Mouse (Mus musculus) urinary bladder, postnatal 4 days (tissue): ENCODE results near the gene P2rx1.
A peak's percentile ranks its signal among the peaks of the same experiment; 100 is the strongest.

Experiments
- DNase-seq, 2 experiments: peaks; one replicate each; pipeline ENCODE4 v3.0.0; 2021 to 2022; ENCODE audit warnings: low spot score in 2 of 2

The P2rx1 gene

DNA sequence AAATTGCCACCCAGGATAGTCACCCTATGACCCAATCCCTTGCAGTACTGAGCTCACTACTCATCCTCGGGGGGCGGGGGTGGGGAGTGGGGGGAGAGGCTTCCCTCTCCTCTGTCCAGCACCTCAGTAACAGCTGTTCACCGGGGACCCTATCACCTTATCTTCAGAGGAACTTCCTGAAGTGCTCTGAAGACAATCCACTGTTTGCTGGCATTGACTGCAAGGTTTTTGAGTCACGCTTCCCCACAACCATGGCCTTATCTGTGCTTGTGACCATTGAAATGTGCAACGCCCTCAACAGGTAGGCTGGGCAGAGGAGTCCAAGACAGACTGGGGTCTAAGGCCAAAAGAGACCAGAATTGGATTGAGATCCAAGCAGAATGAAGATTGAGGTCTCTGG lies 11.1 kb upstream of the P2rx1 start:
- DNase-seq, result no peak

DNA sequence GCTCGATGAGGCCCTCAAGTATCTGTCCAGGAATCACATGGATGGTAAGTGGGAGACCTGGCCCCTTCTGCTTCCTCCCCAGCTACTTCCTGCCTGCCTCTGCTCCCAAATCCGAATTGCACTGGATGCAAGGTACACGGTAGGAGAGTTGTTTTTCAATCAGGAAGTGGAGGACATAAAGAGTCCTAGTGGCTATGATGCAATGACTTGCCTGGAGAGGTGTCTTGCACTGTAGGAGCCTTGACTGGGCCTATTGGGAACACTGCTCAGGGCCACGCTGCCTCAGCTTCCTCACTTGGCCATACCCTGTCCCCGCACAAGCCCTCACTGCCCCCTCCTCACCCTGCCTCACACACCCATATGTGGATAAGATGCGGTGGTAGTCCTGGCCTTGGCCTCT lies 9.9 kb upstream of the P2rx1 start:
- DNase-seq, result no peak

DNA sequence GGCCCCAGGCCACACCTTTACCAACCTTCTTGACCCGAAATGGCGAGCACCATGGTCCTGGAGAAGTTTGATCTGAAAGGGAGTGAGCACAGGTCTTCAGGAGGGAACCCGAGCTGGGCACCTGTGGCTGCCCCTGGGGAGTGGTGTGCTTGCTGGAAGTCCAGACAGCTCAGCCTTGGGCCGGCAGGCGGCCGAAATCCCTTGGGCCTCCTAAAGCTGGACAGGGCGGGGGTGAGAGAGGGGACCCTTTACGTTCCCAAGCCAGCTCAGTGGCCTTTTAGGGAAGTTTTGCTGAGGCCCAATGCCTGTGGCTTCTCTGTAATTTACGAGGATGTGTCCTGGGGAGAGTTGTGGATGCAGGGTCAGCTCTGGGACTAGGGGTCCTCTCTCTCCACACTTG lies 8.2 kb upstream of the P2rx1 start:
- DNase-seq, result peak in 1 of 2 experiments; percentile 30

DNA sequence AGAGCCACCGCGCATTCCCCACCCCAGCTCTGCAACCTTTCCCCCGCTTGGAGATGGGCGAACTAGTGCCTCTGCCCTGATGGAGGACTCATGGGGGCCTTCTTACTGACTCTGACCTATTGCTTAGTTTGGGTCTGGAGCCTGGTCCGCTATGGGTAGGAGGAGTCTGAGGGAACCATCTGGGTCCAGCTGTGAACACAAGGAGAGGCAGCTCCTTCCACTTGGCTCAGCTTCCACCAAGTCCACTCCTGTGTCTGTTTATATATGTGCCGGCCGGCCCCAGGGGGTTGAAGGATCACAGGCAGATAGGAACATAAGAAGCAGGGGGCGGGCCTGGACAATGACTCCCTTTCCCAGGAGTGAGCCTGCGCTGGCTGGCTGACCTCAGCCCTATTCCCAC lies 6.9 kb upstream of the P2rx1 start:
- peak in 1 of 2 experiments; percentile 35 for DNase-seq

DNA sequence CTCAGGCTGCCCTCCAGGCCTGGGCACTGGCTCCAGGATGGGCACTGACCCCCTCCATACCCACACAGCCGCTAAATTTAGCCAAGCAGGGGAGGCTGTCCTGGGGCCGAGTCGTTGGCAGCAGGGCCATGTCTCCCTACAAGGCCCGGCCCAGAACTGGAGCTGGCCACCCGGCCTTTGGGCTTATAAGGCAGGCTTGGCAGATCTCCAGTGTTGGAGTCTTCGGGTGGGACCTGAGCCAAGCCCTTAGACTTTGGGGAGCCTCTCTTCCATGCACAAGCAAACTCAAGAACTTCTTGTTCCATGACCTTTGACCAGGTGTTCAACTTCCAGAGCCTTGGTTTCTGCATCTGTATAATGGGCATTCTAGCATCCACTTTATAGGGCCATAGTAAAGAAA lies 2.6 kb upstream of the P2rx1 start:
- DNase-seq, result peak in 1 of 2 experiments; percentile 35

DNA sequence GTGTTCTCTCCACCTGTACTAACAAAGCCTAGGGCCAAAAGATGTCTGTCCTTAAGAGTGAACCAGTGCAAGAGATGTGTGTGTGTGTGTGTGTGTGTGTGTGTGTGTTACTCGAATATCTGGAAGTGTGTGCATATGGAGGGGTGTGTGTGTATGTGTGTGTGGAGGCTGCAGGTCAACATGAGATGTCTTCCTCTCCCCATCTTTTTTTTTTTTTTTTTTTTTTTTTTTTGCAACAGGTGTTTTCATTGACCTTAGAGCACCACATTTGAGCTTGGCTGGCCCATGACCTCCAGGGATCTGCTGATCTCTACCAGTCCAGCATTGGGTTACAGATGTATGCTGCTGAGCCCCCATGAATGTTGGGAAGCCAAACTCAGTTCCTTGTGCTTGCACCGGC lies 2.1 kb upstream of the P2rx1 start:
- no peak for DNase-seq

DNA sequence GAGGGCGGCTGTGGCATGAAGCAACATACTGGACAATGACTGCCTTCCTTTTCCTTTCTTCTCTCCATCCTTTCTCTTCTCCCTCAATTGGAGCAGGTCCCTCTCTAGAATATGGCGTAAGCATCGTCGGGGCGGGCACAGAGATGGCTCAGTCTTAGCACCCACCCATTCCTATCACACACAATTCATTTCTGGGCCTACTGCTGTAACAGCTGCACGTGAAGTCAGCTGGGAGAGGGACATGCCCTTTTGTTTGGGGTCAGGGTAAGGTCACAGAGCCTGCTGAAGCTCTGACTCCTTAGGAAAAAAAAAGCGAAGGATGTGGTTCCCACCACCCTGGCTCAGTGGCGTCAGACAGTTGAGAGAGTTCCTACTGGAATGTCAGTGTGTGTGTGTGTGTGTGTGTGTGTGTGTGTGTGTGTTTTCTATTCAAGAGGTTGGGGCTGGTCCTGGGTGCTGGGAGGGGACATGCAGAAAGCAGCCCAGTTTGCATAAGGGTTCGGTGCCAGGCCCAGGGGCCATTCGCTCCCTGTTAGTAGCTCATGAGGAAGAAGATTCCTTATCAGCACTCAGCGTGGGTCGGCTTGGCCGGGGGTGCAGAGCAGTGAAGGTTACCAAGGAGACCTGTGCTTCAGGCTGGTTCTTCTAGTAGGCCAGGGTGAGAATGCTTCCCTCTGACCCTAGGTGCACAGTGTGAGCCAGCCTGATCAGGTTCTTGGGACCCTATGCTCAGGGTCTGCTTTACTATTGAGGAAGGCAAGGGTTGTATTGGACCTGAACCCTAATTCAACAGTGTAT lies 1.2 kb upstream of the P2rx1 start:
- DNase-seq, result no peak

DNA sequence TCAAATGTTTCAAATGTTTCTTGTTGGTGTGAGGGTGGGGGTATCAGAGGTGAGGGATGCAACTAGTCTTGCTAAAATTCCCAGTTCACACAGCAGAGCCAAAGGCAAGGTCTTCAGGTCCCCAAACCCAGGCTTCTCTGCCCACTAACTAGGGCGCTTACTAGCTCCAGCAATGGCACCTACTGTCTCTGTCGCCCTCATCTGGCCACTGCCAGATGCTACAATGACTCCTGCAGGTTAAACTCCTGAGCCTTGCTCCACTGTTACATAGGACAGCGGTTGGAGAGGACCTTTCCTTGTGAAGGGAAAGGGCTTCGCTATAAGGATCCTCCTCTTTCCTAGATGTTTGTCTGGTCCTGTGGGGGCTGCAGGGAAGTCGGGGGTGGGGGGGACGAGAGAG lies 2.1 kb downstream of the P2rx1 start:
- peak in 1 of 2 experiments; percentile 43 for DNase-seq

DNA sequence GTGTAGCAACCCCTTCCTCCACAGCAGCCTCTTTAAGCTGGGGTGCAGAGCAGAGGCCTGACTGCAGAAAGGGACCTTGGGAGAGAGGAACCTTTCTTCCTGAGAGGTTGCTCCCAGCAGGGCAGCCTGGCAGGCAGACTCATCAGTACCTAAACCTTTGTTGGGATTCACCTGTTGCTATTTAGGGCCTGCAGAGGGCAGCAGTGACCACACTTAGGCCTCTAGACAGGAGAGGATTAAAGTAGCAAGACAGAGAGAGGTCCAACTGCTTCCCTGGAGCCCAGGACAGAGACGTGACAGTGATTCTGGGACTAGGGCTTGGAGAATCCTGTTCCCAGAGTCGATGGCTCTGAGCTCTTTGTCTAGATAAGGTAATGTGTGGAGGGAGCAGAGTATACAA lies 7.5 kb downstream of the P2rx1 start:
- DNase-seq, result no peak

DNA sequence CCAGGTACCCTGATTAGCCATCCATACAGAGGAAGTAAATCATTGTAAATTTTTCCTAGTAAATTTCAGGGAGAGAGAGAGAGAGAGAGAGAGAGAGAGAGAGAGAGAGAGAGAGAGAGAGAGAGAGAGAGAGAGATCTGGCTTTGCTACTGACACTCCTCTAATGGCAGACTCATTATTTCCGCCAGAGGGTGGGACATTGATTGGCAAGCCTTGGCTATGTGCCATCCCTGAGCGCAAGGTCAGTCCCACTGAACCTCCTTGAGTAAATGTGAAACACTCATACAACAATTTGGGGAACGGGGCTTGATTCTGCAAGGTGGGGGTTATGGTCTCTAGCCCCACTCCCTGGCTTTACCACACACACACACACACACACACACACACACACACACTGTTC lies 8.2 kb downstream of the P2rx1 start:
- DNase-seq, result no peak

DNA sequence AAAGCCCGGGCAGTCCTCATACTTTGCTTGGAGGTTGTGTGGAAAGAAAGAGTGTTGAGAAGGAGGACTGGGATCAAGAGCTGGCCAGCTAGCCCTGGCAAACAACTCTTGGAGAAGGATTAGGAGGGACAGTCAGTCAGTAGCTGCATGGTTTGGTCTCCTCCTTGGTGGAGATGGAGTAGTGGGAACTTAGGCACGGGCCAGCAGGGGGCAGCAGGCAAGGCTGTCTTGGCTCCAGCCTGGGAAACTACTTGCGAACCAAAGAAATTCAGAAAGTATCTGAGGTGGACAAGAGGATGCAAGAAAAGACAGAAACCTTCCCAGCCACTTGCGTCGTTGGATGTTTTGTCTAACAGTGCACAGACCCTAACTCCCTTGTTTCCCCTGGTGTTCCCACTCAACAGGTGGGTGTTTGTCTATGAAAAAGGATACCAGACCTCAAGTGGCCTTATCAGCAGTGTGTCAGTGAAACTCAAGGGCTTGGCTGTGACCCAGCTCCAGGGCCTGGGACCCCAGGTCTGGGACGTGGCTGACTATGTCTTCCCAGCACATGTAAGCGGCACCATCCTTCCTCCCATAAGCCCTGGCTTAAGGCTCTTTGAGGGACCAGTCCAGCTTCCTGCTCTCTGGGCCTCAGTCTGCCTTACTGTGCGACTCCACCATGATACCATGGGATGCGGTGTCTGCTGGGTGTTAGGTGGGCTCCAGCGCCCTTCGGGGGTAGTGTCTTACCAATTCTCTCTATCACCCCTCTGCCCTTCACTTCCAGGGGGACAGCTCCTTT lies 9.0 kb downstream of the P2rx1 start:
- no peak for DNase-seq

DNA sequence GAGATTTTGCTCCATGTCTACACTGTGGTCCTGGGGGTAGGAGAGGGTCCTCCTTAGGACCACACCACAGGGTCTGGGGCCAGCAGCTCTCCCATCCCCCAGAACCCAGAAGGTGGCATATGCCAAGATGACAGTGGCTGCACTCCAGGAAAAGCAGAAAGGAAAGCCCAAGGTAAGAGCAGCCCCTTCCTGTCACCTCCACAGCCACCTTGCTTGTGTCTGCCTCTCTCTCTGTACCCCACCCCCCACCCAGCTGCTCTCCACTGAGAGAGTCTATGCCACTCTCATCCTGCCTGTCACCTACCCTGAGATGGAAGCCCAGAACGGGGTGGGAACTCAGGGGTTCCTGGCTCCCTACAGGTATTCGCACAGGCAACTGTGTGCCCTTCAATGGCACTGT lies 9.9 kb downstream of the P2rx1 start:
- no peak for DNase-seq

DNA sequence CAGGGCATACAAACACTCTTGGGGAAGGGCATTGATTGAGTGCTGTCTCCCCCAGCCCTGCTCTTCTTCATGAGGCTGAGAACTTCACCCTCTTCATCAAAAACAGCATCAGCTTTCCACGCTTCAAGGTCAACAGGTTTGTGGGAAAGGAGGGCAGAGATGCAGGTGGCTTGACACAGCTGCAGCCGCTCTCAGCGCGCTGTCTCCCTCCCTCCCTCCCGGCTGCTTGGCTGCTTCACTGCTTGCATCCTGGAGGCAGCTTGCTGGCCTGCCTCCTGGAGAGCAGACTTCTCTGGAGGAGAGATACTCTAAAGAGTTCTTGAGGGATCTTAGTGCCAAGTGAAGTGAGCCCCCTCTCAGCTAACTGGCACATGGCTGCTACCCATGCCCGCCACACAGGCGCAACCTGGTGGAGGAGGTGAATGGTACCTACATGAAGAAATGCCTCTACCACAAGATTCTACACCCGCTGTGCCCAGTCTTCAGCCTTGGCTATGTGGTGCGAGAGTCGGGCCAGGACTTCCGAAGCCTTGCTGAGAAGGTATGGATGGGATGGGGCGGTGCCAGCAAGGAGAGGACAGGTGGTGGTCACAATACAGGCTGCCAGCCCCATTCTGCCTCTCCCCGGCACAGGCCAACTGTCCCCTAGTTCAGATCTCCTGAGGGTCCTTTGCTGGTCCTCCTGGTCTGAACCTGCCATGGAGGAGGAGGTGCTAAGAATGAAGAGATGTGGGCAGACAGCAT lies 10.8 kb downstream of the P2rx1 start:
- no peak for DNase-seq

DNA sequence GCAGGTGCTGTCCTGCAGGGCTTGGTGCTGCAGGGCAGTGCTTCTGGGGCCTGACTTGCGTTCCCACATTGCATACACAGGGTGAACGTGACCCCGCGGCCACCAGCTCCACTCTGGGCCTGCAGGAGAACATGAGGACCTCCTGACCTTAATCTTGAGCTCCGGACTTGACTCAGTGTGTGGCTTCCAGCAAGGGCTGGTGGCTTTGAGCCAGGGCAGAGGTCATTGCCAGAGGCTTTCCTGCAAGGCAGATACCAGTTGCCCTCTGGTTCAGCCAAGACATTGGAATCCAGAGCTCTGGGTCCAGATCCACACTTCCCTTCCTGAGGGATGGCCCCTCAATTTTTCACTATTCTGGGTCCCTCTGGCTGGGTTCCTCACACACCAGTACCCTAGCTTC lies 15.1 kb downstream of the P2rx1 start:
- no peak for DNase-seq

DNA sequence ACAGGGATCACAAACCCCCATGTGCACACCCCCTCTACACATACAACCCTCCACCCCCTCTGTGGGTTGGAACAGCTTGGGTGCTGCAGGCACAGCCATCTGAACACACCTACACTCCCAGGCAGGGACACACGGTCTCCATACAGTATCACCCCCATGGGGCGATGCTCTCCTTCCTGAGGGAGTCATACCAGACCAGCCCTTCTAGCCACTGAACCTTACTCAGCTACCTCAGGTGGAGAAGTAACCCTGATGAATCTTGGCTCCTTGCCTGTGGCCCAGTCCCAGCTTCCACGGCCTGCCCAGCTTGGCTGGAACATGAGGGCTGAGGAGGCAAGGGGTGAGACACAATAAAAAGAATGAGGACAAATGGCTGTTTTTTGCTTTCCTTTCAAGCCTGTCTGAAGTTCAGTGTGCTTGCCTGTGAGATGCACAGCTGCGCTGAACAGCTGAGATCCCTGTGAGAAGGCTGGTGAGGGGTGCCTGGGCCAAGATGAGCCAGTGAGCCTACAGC lies 16.0 kb downstream of the P2rx1 start:
- no peak for DNase-seq

DNA sequence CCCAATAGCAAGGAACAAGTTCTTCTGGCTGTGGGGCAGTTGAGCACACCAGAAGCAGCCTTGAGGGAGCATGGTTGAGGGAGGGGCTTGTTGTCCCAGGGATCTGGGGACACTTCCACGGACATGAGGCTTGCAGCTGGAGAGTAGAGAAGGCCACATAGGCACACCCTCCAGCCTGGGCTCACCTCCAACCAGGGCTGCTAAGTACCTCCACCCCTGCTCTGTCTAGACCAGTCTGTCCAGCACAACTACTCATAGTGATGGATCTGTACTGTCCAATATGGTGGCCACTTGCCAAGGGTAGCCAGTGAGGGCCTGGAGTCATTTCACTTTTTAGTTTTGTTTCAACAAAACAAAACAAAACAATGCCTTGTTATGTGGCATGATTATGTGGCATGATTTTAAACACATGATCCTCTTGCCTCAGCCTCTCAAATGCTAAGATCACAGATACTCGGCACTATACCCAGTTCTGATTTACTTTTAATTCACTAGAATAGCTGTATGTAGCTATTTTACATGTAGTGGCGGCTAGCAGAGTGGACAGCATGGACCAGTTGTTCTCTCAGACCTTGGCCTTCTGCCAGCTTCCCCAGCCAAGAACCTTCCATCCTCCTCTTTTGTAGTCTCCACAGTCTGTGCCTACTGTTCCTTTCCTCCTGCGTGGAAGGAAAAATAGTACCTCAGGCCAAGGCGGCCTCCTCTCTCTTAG lies 16.6 kb downstream of the P2rx1 start:
- peak in 1 of 2 experiments; percentile 51 for DNase-seq

DNA sequence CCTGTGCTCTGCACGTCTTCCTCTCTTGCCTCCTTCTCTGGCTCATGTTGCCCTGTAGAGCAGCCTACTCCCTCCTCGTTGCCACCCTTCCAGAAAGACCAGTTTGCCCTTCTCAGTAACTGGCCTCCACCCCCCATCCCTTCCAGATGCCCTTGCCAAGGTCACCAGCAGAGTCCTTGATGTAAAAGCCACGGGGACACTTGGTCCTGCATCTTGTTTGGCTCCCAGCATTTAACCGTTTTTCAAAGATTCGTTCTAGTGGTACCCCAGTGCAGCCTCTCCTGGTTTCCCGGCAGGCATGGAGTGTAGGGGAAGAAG lies 17.2 kb downstream of the P2rx1 start:
- DNase-seq, result no peak

DNA sequence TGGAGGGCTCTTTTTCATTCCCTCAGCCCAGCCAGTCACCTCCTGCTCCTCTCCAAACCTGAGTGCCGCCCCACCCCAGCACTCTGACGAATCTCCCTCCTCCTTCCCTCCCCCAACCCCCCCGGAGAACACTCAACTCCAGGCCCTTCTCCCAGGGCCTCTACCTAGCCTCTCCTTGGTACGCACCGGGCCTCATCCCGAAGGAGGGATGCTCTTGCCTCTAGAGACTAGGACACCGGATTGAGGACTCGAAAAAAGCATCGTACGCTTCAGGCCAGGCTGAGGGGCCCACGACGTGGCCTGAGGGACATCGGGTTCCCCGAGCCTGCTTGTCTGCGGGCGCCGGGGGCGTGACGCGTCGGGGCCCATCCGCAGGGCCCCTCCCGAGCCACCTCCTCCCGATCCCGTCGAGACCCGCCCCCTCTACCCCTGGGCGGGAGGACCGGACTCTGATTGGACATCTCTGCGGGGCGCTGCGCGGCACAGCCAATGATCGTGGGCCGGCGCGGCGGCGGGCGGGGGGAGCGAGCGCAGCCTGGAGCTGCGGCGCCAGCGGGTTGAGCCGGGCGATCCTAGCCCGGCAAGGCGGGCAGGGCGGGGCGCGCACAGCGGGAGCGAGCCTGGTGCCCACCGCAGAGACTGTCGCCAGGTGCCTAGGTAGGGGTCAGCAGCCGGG lies 19.7 kb downstream of the P2rx1 start, which contains the start of gene Camkk1:
TSS of gene Camkk1 (plus strand) at position 538 of the 676 bp plus-strand sequence.
- peak; percentile 89 to 93 for DNase-seq

DNA sequence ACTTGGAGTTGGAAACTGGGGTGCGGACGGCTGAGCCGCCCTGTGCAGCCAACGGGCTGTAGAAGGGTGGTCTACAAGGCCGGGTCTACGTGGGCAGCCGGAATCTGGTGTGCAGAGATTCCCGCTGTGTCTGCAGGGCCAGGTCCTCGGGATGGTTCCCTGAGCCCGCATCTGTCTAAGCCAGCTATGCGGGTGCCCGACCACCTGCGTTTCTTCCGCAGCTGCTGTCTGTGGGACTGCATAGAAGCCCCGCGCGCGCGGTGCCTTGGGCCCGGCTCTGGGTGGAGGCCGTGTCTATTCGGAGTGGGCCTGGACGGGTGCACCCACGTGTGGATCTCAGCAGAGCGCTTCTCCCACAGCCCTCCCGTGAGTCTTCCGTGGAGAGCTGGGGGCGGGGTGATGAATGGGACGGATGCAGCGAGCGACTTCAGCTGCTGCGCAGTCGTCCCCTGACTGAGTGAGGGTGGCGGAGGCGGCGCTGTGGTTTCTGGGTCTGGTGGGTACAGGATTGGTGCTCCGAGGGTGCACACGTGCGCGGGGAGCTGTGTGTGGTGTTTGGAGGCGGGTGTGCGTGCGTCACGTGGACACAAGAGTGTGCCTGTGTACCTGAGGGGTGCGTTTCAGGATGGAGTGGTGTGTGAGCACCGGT lies 20.4 kb downstream of the P2rx1 start:
- DNase-seq, result no peak

DNA sequence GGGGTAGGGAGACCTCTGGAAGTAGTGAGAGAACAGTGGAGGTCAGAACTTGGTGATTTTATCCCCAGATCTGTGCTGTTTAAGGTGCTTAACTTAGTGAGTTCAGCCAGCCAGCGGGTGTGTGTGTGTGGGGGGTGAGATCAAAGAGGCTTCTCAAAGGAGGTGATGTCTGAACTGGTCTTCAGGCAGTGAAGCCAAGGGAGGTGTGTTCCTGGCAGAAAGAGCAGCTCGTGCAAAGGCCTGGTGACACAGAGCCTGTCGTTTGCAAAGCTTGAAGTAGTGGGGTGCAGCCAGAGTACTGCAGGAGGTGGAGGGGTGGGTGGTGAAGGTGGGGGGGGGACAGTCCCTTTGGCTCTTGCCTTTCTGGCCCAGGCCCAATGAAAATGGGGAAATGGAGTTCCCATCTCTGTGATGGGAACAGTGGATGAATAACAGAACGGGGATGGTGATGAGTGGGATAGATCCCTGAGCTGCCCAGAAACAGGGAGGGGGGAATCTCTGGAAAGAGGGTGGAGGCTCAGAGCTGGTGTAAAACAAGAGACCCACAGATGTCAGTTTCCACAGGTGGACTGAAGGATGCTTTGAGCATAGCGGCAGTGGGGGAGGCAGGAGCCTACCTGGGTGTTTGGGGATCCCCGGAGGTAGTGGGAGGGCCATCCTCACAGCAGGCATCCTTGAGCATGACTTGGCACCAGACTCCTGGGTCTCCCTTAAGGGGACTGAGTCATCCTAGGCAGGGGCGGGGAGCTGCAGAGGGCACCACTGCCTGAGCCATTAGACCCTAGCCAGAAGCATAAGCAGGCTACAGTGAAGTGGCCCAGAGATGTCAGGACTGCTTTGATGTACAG lies 22.3 kb downstream of the P2rx1 start:
- no peak for DNase-seq
